Mouse (Mus musculus) forebrain, embryonic 10.5 days (tissue): ENCODE measurements around the gene Cdc42ep1. TPM values are rescaled to one million over a fixed set of nuclear protein-coding genes. Genes with fewer than 3 reads are reported as not detected.
"Not testable (repeated sequence)": the region's sequence is repeated elsewhere in the genome, so short reads cannot be mapped to it uniquely, and the experiment has no call there.

ENCODE experiments used
- DNase-seq: peaks from one replicate; pipeline ENCODE4 v3.0.0-alpha.2; 2017; ENCODE audit warnings: low spot score; ENCODE audit errors: extremely low spot score
- H3K27ac ChIP-seq: fragments of 300-500 bp; sonication (generic); 2 replicates; pipeline ENCODE4 v1.5.1; 2016; ENCODE audit warnings: mild to moderate bottlenecking
- H3K27me3 ChIP-seq: fragments of 300-500 bp; sonication (generic); 2 replicates; pipeline ENCODE4 v1.6.1; 2016; ENCODE audit warnings: mild to moderate bottlenecking; ENCODE audit not compliant: poor library complexity, severe bottlenecking
- H3K36me3 ChIP-seq: fragments of 300-500 bp; sonication (generic); replicated peaks from 2 replicates; pipeline ENCODE4 v1.6.1; 2016; ENCODE audit warnings: mild to moderate bottlenecking, moderate library complexity
- H3K4me1 ChIP-seq: fragments of 300-500 bp; sonication (generic); 2 replicates; pipeline ENCODE4 v1.6.1; 2016
- H3K4me3 ChIP-seq: fragments of 300-500 bp; sonication (generic); 2 replicates; pipeline ENCODE4 v1.5.1; 2016; ENCODE audit warnings: mild to moderate bottlenecking, moderate library complexity
- H3K9me3 ChIP-seq: fragments of 300-500 bp; sonication (generic); 2 replicates; pipeline ENCODE4 v1.6.1; 2016; ENCODE audit warnings: mild to moderate bottlenecking, moderate library complexity
- WGBS: fragments of 180-500 bp; shearing (Covaris S2); methylation state at CpG from one replicate; pipeline ENCODE4 v1.1.7; 2016; 5-methylcytosine and 5-hydroxymethylcytosine counted together
- polyA plus RNA-seq: library from polyadenylated mRNA; unstranded; fragments of >200 nt; fragmentation: Nextera tagmentation; extraction: Ambion mirVana; gene quantifications from 2 replicates; pipeline ENCODE4 v1.2.1, GENCODE M21; 2016

Cdc42ep1 gene
- polyA plus RNA-seq, 1 experiment from 2014 or later = 12.6 TPM

GRCm38 (mm10) chr15:78845321-78845720 lies 2.9 kb downstream of the Cdc42ep1 start:
- Histone ChIP-seq H3K4me3 (0 out of 2 replicates have a peak overlapping the region, but pooled peaks have one; percentile 18), H3K36me3 (no peaks in the 10 kb centered on the region), H3K9me3 (no peaks in the 10 kb centered on the region), H3K27ac (0 out of 2 replicates have a peak overlapping the region, but pooled peaks have one; percentile 16), H3K27me3 (peaks cover 82% of the 10 kb centered on the region), H3K4me1 (peaks cover 76% of the 10 kb centered on the region)
- 80% methylated on average over 11 of the region's 11 CpGs for WGBS
- DNase-seq = no peak

- WGBS = 92% methylated on average over 8 of the region's 8 CpGs
- 0 out of 2 replicates have a peak overlapping the region, but pooled peaks have one; percentile 16 for H3K27ac ChIP-seq
- DNase-seq = no peak
- H3K9me3 ChIP-seq = no peaks in the 10 kb centered on the region
- H3K4me3 ChIP-seq = no peak overlapping the region
- no peaks in the 10 kb centered on the region for H3K36me3 ChIP-seq
- peaks cover 76% of the 10 kb centered on the region for H3K4me1 ChIP-seq
- H3K27me3 ChIP-seq = peaks cover 82% of the 10 kb centered on the region
Measured at GRCm38 (mm10) chr15:78845867-78846266, 3.4 kb downstream of the Cdc42ep1 start.

- H3K27me3 ChIP-seq = peaks cover 82% of the 10 kb centered on the region
- 86% methylated on average over 8 of the region's 8 CpGs for WGBS
- no peaks in the 10 kb centered on the region for H3K9me3 ChIP-seq
- peaks cover 76% of the 10 kb centered on the region for H3K4me1 ChIP-seq
- DNase-seq = no peak
- 0 out of 2 replicates have a peak overlapping the region, but pooled peaks have one; percentile 6 for H3K27ac ChIP-seq
- no peaks in the 10 kb centered on the region for H3K36me3 ChIP-seq
- no peak overlapping the region for H3K4me3 ChIP-seq
Measured at GRCm38 (mm10) chr15:78846352-78846751, 3.9 kb downstream of the Cdc42ep1 start.

- peaks cover 76% of the 10 kb centered on the region for H3K4me1 ChIP-seq
- WGBS = 84% methylated on average over 7 of the region's 7 CpGs
- H3K27ac ChIP-seq = not testable (repeated sequence)
Measured at GRCm38 (mm10) chr15:78846805-78847204, 4.4 kb downstream of the Cdc42ep1 start.

GRCm38 (mm10) chr15:78848467-78848866 lies 6.0 kb downstream of the Cdc42ep1 start:
- Histone ChIP-seq H3K4me3 (no peak overlapping the region), H3K36me3 (no peaks in the 10 kb centered on the region), H3K4me1 (peaks cover 61% of the 10 kb centered on the region), H3K9me3 (no peaks in the 10 kb centered on the region), H3K27me3 (peaks cover 70% of the 10 kb centered on the region), H3K27ac (no peak overlapping the region)
- WGBS = 31% methylated on average over 5 of the region's 5 CpGs
- DNase-seq = peak; percentile 75

More at GRCm38 (mm10) chr15:78846805-78847204, 4.4 kb downstream of the Cdc42ep1 start:
- H3K9me3 ChIP-seq, H3K36me3 ChIP-seq, H3K4me3 ChIP-seq, DNase-seq: not testable (repeated sequence)
- peaks cover 80% of the 10 kb centered on the region for H3K27me3 ChIP-seq

GRCm38 (mm10) chr15:78849485-78849884 lies 7.1 kb downstream of the Cdc42ep1 start:
- Histone ChIP-seq H3K9me3 (no peaks in the 10 kb centered on the region), H3K27me3 (peaks cover 60% of the 10 kb centered on the region), H3K4me1 (peaks cover 51% of the 10 kb centered on the region), H3K4me3 (no peak overlapping the region), H3K36me3 (no peaks in the 10 kb centered on the region), H3K27ac (peak overlapping the region; percentile 22; the same call in 1 of the 2 replicates)
- WGBS = 88% methylated on average over 12 of the region's 12 CpGs
- no peak for DNase-seq

GRCm38 (mm10) chr15:78850059-78850824 lies 7.8 kb downstream of the Cdc42ep1 start:
- no peak overlapping the region for H3K27ac ChIP-seq
- H3K27me3 ChIP-seq = peaks cover 52% of the 10 kb centered on the region
- 73% methylated on average over 15 of the region's 15 CpGs for WGBS
- peaks cover 43% of the 10 kb centered on the region for H3K4me1 ChIP-seq
- DNase-seq = no peak
- no peaks in the 10 kb centered on the region for H3K9me3 ChIP-seq
- H3K36me3 ChIP-seq = no peaks in the 10 kb centered on the region
- no peak overlapping the region for H3K4me3 ChIP-seq

- Histone ChIP-seq H3K4me3 (no peak overlapping the region), H3K27me3 (peaks cover 45% of the 10 kb centered on the region), H3K4me1 (peaks cover 37% of the 10 kb centered on the region), H3K27ac (no peak overlapping the region), H3K9me3 (no peaks in the 10 kb centered on the region), H3K36me3 (no peaks in the 10 kb centered on the region)
- DNase-seq = no peak
- WGBS = 78% methylated on average over 6 of the region's 6 CpGs
Measured at GRCm38 (mm10) chr15:78850944-78851343, 8.5 kb downstream of the Cdc42ep1 start.

GRCm38 (mm10) chr15:78851505-78852153 lies 9.2 kb downstream of the Cdc42ep1 start:
- 15% methylated on average over 13 of the region's 13 CpGs for WGBS
- peak overlapping the region; percentile 19 for H3K4me3 ChIP-seq
- H3K9me3 ChIP-seq = no peaks in the 10 kb centered on the region
- H3K27me3 ChIP-seq = peaks cover 39% of the 10 kb centered on the region
- peak; percentile 91 for DNase-seq
- H3K4me1 ChIP-seq = peaks cover 33% of the 10 kb centered on the region
- H3K27ac ChIP-seq = no peak overlapping the region
- no peaks in the 10 kb centered on the region for H3K36me3 ChIP-seq

GRCm38 (mm10) chr15:78855303-78855965 lies 13.0 kb downstream of the Cdc42ep1 start, which contains the start of gene Lgals2:
Gene Lgals2, minus strand, starts transcription at chr15:78855529.
- peaks cover 24% of the 10 kb centered on the region for H3K4me1 ChIP-seq
- H3K27me3 ChIP-seq = peaks cover 19% of the 10 kb centered on the region
- H3K9me3 ChIP-seq = no peaks in the 10 kb centered on the region
- no peak within 1 kb of the TSS for H3K27ac ChIP-seq
- 78% methylated on average over 8 of the region's 8 CpGs for WGBS
- H3K36me3 ChIP-seq = no peaks in the 10 kb centered on the region
- no peak for DNase-seq
- H3K4me3 ChIP-seq = no peak within 1 kb of the TSS

GRCm38 (mm10) chr15:78857009-78857408 lies 14.6 kb downstream of the Cdc42ep1 start:
- Histone ChIP-seq H3K36me3 (no peaks in the 10 kb centered on the region), H3K4me1 (peaks cover 9% of the 10 kb centered on the region; the same call in 1 of the 2 replicates), H3K27ac (no peak overlapping the region), H3K4me3 (no peak overlapping the region), H3K9me3 (no peaks in the 10 kb centered on the region), H3K27me3 (peaks cover 6% of the 10 kb centered on the region; the same call in 1 of the 2 replicates)
- WGBS = 80% methylated on average over 7 of the region's 7 CpGs
- DNase-seq = no peak

GRCm38 (mm10) chr15:78859311-78859710 lies 16.9 kb downstream of the Cdc42ep1 start:
- 82% methylated on average over 4 of the region's 4 CpGs for WGBS
- DNase-seq = no peak
- no peak overlapping the region for H3K4me3 ChIP-seq
- peaks cover 17% of the 10 kb centered on the region for H3K4me1 ChIP-seq
- H3K27ac ChIP-seq = 0 out of 2 replicates have a peak overlapping the region, but pooled peaks have one; percentile 9
- H3K9me3 ChIP-seq = no peaks in the 10 kb centered on the region
- H3K27me3 ChIP-seq = no peaks in the 10 kb centered on the region
- no peaks in the 10 kb centered on the region for H3K36me3 ChIP-seq
